Mouse (Mus musculus) adipocyte (in vitro differentiated cells): ENCODE measurements around the gene Cd27.

Source experiments
- DNase-seq: peaks from one replicate; pipeline ENCODE4 v3.0.0-alpha.2; 2016; ENCODE audit warnings: low spot score

Cd27 gene

GRCm38 (mm10) chr6:125244551-125244950, 7.7 kb upstream of the Cd27 start:
- peak; percentile 31 for DNase-seq

DNA sequence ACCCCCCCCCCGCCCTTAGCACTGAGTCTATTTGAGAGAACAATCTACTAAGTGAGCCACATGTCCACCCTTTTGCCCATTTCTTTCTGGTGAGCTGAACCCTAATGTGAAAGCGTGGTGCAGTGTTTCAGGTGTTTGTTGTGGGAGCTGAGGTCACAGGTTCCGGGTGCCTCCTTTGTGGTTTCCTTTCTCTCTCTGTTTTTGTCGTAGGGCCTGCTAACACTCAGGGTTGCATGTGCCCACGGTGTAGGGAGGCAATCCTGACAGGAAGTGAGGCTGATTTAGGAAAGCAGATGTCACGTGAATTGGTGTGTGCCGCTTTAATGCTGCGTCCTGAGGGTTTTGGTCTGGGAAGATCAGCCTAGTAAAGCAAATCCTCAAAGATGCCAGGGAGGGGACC, 4.8 kb upstream of the Cd27 start:
- DNase-seq: no peak

GRCm38 (mm10) chr6:125240617-125241016, 3.8 kb upstream of the Cd27 start:
- DNase-seq: no peak

- DNase-seq: no peak
Observed at GRCm38 (mm10) chr6:125239547-125239946, 2.7 kb upstream of the Cd27 start.

- DNase-seq: no peak
Observed at GRCm38 (mm10) chr6:125238396-125238795, 1.6 kb upstream of the Cd27 start.

DNA sequence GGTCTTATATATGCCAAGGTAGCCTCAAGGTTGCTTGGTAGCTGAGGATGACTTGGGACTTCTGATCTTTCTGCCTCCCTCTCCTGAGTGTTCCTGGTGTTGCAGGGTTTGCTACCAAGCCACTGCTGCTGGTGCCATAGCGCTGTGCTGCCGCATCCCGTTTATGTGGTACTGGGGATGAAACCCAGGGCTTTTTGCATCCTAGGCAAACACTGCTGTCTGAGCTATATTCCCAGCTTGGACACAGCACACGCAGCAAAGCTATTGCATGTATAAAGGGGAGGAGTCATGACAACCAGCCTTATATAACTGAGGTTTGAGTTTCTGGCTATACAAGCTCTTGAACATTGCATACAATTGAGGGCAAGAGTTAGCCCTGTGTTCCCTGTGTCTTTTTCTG, 611 bp upstream of the Cd27 start:
- no peak for DNase-seq

- no peak for DNase-seq
Observed at GRCm38 (mm10) chr6:125236341-125236740, 469 bp downstream of the Cd27 start.

DNA sequence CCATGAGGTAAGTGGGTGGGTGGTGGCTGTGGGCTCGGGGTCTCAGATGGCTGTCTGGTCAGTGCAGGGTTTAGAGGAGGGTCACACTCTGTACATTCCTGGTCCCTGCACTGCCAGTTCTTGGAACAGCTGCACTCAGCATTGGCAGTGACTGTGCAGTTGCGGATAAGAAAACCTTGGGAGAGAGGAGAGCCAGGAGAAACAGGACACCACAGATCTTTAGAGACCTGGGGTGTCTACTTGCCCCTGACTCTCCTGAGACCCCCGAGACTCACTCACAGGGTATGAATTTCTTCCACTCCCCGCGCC, 2.3 kb downstream of the Cd27 start:
- DNase-seq: no peak

DNA sequence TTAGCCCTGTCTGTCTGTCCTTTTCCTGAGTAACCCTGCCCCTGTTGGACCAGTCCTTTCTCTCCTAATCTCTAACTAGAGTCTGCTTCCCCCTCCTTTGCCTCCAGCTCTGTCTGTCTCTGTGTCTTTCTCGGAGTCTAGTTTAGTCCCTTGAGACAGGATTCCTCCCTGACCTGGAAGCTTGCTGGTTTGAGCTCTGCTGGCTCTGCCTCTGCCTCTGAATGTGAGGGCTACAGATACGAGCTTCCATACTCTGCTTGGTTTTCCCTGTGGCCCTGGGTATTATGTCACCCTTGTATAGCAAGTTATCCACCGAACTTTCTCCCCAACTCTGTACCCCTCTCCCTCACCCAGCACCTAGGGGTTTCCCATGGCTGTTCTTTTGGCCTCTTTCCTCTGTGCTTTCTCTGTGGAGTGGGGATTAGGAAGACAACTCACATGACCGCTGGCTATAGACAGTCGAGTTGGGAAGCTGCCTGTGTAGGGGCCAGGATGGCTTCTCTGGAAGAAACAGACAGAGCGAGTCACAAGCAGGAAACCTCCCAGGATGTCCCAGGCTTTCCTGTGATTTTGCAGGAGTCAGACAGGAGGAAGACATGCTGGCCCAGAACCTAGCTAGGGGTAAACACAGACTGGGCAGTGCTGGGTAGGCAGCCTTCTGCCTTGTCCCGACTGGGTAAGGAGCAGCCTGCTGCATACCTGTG, 2.8 kb downstream of the Cd27 start:
- DNase-seq: peak; percentile 80

DNA sequence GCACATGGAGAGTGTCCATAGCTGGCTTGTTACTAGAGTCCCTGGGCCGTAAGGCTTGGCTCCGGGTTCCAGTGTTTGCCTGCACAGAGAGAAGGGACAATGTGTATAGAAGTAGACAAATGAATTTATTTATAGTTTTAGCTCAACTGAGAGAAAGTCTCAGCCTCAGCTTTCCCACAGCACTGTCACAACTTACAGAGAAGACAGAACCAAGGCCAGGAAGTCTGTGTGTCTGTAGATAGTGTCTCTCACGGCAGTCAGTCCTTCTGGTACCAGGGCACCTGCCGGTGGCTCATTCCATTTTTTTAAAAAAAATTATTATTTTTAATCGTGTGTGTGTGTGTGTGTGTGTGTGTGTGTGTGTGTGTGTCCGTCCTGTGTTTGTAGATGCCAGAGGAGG, 4.3 kb downstream of the Cd27 start:
- DNase-seq: no peak

- peak; percentile 65 for DNase-seq
Observed at GRCm38 (mm10) chr6:125232045-125232437, 4.8 kb downstream of the Cd27 start.

DNA sequence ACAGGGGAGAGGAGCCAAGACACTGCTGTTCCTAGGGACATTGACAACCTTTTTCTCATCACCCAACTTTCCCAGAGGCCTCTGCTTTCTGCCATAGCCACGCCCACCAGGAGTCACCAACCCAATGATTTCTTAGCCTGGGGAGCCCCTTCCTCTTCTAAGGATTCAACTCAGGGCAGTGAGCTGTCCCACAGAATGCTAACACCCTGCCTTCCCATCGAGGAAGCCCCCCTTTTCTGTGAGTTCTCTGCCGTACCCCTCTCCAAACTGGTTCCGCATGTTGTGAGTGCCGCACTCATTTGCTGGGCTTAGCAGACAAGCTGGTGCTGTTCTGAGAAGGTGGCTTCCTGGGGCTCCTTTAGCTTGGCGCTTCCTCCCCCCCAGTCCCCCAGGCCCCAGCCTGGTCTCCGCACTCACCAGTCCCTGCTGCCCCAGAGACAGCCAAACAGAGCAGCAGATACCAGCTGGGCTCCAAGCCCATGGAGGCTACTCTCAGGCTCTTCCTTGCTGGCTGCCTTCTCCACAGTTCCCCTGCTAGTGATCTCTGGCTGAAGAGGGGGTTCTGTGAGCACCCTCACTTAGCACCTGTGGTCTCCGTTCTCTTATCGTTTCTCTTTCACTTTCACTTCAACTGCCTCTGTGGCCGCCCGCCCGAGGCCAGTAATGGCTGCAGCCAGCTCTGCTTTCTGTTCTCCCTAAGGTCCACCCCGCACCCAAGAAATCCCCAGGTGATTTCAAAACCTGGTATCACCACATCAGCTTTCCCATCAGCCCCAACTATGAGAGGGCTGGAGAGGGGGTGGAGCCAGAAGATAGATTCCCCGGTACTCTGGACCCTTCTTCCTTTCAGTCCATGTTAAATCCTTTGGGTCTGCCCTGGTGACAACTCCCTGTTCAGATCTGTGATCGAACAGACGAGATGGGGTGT, 5.4 kb downstream of the Cd27 start, which contains the start of gene Tapbpl:
Gene Tapbpl (minus strand): TSS at position 744 of the 928 bp plus-strand sequence.
- peak; percentile 76 for DNase-seq

DNA sequence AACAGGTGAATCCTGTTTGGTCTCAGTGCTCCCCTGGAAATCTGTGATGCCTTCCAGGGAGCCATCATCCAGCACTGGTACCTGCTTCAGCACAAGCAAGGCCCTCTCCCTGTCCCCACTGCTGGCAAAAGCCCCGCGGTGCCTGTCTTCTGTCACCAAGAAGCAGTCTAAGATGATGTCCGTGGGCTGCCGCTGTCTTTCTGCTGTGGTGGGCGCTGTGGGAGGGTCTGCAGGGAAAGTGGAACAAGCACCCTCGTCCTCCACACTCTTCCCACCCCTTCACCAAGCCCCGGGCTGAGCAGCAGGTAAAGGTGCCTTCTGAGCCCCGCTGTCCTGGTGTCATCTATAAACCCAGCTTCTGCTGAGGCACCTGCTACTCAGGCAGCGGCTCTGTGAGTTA, 6.2 kb downstream of the Cd27 start:
- no peak for DNase-seq

- DNase-seq: no peak
Observed at GRCm38 (mm10) chr6:125225518-125226115, 11.2 kb downstream of the Cd27 start.

- no peak for DNase-seq
Observed at GRCm38 (mm10) chr6:125222577-125222976, 14.2 kb downstream of the Cd27 start.

- DNase-seq: no peak
Observed at GRCm38 (mm10) chr6:125222146-125222545, 14.7 kb downstream of the Cd27 start.

- no peak for DNase-seq
Observed at GRCm38 (mm10) chr6:125221115-125221745, 15.6 kb downstream of the Cd27 start.

GRCm38 (mm10) chr6:125218963-125219362, 17.8 kb downstream of the Cd27 start:
- DNase-seq: peak; percentile 80

- no peak for DNase-seq
Observed at GRCm38 (mm10) chr6:125217899-125218298, 18.9 kb downstream of the Cd27 start.

GRCm38 (mm10) chr6:125216898-125217297, 19.9 kb downstream of the Cd27 start:
- peak; percentile 27 for DNase-seq

GRCm38 (mm10) chr6:125215148-125215954, 21.5 kb downstream of the Cd27 start, which contains the start of gene Vamp1:
Vamp1 (plus strand) TSS chr6:125215551.
- DNase-seq: peak; percentile 97
